Mouse (Mus musculus) midbrain, embryonic 11.5 days (tissue): ENCODE data around the gene F11r. TPM values are rescaled to one million over a fixed set of nuclear protein-coding genes. Genes with fewer than 3 reads are reported as not detected.

Experiments
- ATAC-seq: fragments of 200-750 bp; cut with Nextera tagmentation; 2 replicates; pipeline ENCODE4 v1.8.0; 2017; ENCODE audit warnings: moderate TSS enrichment, moderate library complexity; ENCODE audit not compliant: low FRiP score
- DNase-seq: peaks from one replicate; pipeline ENCODE4 v3.0.0; 2015; ENCODE audit warnings: low spot score; ENCODE audit errors: missing footprints
- H3K27ac ChIP-seq: fragments of 300-500 bp; sonication (generic); 2 replicates; pipeline ENCODE4 v1.5.1; 2014; ENCODE audit warnings: low read depth, low read length
- H3K27me3 ChIP-seq: fragments of 300-500 bp; sonication (generic); 2 replicates; pipeline ENCODE4 v1.6.1; 2014; ENCODE audit warnings: mild to moderate bottlenecking, low read length, moderate library complexity, mixed read lengths; ENCODE audit not compliant: control insufficient read depth, insufficient read depth
- H3K36me3 ChIP-seq: fragments of 300-500 bp; sonication (generic); 2 replicates; pipeline ENCODE4 v1.6.1; 2014; ENCODE audit warnings: mild to moderate bottlenecking, low read length, moderate library complexity, mixed read lengths; ENCODE audit not compliant: control insufficient read depth, insufficient read depth
- H3K4me1 ChIP-seq: fragments of 300-500 bp; sonication (generic); 2 replicates; pipeline ENCODE4 v1.6.1; 2014; ENCODE audit warnings: low read length; ENCODE audit not compliant: control insufficient read depth, insufficient read depth
- H3K4me2 ChIP-seq: fragments of 300-500 bp; sonication (generic); 2 replicates; pipeline ENCODE4 v1.6.1; 2014; ENCODE audit warnings: mild to moderate bottlenecking, moderate library complexity
- H3K4me3 ChIP-seq: fragments of 300-500 bp; sonication (generic); 2 replicates; pipeline ENCODE4 v1.5.1; 2014; ENCODE audit warnings: low read depth, low read length
- H3K9ac ChIP-seq: fragments of 300-500 bp; sonication (generic); 2 replicates; pipeline ENCODE4 v1.6.1; 2014; ENCODE audit warnings: low read length
- H3K9me3 ChIP-seq: fragments of 300-500 bp; sonication (generic); 2 replicates; pipeline ENCODE4 v1.6.1; 2016; ENCODE audit warnings: low read length; ENCODE audit not compliant: control insufficient read depth
- WGBS: fragments of 180-500 bp; shearing (Covaris S2); extraction: QIAGEN DNeasy Blood & Tissue Kit; methylation state at CpG from one replicate; pipeline ENCODE4 v1.1.7; 2014; 5-methylcytosine and 5-hydroxymethylcytosine counted together
- polyA plus RNA-seq: library from polyadenylated mRNA; unstranded; fragments of >200 nt; fragmentation: Nextera tagmentation; extraction: Ambion mirVana; gene quantifications from 2 replicates; pipeline ENCODE4 v1.2.1, GENCODE M21; 2014

Gene F11r
- polyA plus RNA-seq, 1 experiment from 2014 or later: 9.9 TPM

DNA sequence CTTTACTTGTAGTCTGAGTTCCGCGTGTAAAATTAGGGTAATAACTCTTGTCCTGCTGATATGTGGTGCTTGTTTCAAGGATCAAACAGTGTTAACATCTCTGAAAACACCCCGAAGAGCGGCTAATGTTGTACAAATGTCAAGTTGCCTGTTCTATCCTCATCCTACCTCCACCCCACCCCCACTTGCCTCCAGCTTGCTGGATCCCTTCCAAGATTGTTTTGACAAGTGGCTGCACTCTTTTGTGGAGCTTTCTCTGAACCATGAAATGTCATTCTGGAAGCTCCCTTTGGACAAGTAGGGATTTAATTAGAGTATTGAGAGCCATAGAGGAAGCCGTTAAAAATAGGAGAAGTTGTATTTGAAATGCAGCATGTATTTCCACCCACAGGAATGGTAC lies 22.5 kb downstream of the F11r start:
- Histone ChIP-seq H3K27me3 (no peaks in the 10 kb centered on the region), H3K27ac (no peak overlapping the region), H3K4me2 (no peak overlapping the region), H3K9me3 (no peaks in the 10 kb centered on the region), H3K4me3 (no peak overlapping the region), H3K36me3 (no peaks in the 10 kb centered on the region), H3K9ac (no peak overlapping the region), H3K4me1 (no peaks in the 10 kb centered on the region; the same call in 1 of the 2 replicates)
- WGBS: 63% methylated on average over 5 of the region's 5 CpGs
- DNase-seq (no peak), ATAC-seq (no peak)

GRCm38 (mm10) chr1:171460551-171461503 lies 23.5 kb downstream of the F11r start:
- DNase-seq: no peak
- Histone ChIP-seq H3K27me3 (no peaks in the 10 kb centered on the region), H3K9me3 (no peaks in the 10 kb centered on the region), H3K9ac (no peak overlapping the region), H3K4me2 (no peak overlapping the region), H3K4me3 (no peak overlapping the region), H3K4me1 (no peaks in the 10 kb centered on the region; the same call in 1 of the 2 replicates), H3K27ac (no peak overlapping the region), H3K36me3 (no peaks in the 10 kb centered on the region)
- WGBS: 92% methylated on average over 21 of the region's 22 CpGs
- ATAC-seq: no peak

- Histone ChIP-seq H3K4me3 (no peak overlapping the region), H3K4me1 (no peaks in the 10 kb centered on the region; the same call in 1 of the 2 replicates), H3K9me3 (no peaks in the 10 kb centered on the region), H3K9ac (no peak overlapping the region), H3K27ac (no peak overlapping the region), H3K4me2 (no peak overlapping the region), H3K36me3 (no peaks in the 10 kb centered on the region), H3K27me3 (no peaks in the 10 kb centered on the region)
- DNase-seq (no peak), ATAC-seq (no peak)
- WGBS: 82% methylated on average over 3 of the region's 3 CpGs
Measured at GRCm38 (mm10) chr1:171463133-171463532, 25.8 kb downstream of the F11r start.

DNA sequence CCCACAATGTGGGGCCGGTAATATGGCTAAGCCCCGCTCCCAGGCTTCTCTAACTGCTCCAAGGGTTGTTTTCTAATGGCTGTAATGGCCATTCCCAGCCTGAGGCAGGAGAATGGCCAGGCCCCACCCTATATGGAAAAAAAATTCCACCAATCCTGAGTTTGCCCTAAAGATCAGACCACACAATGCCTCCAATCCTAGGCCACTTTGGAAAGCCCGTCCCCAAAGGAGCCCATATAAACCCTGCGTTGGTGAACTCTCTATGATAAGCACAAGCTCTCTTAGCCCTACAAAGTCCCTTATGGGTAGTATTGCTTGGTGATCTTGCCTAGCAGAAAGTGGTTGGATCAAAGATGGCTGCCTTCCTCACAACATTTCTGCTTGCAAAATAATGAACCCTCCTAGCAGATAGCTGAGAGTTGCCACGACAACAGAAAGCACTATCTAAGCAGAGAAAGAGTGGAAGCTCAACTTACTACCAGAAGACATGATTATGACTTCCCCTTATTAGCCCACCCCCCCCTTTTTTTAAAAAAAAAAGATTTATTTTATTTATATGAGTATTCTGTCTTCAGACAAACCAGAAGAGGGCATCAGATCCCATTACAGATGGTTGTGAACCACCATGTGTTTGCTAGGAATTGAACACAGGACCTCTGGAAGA lies 28.5 kb downstream of the F11r start:
- Histone ChIP-seq H3K27ac (no peak overlapping the region), H3K9ac (no peak overlapping the region), H3K4me2 (no peak overlapping the region), H3K4me1 (no peaks in the 10 kb centered on the region), H3K9me3 (no peaks in the 10 kb centered on the region), H3K36me3 (no peaks in the 10 kb centered on the region), H3K27me3 (no peaks in the 10 kb centered on the region), H3K4me3 (no peak overlapping the region)
- ATAC-seq (no peak), DNase-seq (no peak)
- 93% methylated on average over 5 of the region's 5 CpGs for WGBS

DNA sequence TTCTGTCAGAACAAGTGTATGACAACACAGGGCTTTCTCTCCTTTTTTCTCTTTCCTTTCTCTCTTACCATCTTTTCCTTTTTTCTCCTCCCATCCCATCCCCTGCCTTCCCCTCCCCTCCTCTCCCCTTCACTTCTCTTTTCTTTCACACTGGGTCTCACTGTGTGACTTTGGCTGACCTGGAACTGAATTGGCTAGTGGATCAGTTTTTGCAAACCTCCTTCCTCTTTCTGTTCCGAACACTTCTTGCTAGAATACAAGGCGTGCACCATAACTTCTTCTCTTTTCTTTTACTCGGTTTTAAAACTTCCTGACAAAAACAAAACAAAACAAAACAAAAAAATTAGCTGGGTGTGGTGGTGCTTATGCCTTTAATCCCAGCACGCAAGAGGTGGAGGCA lies 29.2 kb downstream of the F11r start:
- Histone ChIP-seq H3K27ac (no peak overlapping the region), H3K4me1 (no peaks in the 10 kb centered on the region), H3K4me3 (no peak overlapping the region), H3K9me3 (no peaks in the 10 kb centered on the region), H3K4me2 (no peak overlapping the region), H3K27me3 (no peaks in the 10 kb centered on the region), H3K9ac (no peak overlapping the region), H3K36me3 (no peaks in the 10 kb centered on the region)
- WGBS: 89% methylated on average over 4 of the region's 4 CpGs
- no peak for DNase-seq
- ATAC-seq: no peak

DNA sequence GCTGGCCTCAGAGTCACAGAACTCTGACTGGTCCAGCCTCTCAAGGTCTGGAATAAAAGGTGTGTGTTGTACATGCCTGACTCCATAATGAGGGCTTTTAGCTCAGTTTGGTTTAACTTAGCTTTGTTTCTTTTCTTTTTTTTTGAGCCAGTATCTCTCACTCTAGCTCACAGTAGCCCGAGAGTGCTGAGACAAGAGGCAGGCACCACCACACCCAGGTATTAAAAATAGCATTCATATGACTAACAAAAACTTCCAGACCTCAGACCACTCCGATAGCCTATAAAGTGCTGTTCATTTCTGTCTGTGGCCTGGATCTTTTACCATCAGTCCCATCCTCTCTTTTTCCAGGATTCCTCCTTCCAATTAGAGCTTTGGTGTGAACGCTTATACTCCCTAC lies 32.3 kb downstream of the F11r start:
- 85% methylated on average over 3 of the region's 3 CpGs for WGBS
- Histone ChIP-seq H3K4me2 (no peak overlapping the region), H3K36me3 (no peaks in the 10 kb centered on the region), H3K9me3 (no peaks in the 10 kb centered on the region), H3K9ac (no peak overlapping the region), H3K27me3 (no peaks in the 10 kb centered on the region), H3K4me1 (no peaks in the 10 kb centered on the region), H3K4me3 (no peak overlapping the region), H3K27ac (no peak overlapping the region)
- ATAC-seq (no peak), DNase-seq (no peak)

GRCm38 (mm10) chr1:171470371-171470871 lies 33.1 kb downstream of the F11r start:
- WGBS: 36% methylated on average over 7 of the region's 7 CpGs
- Histone ChIP-seq H3K4me1 (no peaks in the 10 kb centered on the region), H3K9me3 (no peaks in the 10 kb centered on the region)

GRCm38 (mm10) chr1:171470896-171471295 lies 33.6 kb downstream of the F11r start:
- Histone ChIP-seq H3K27me3 (no peaks in the 10 kb centered on the region), H3K27ac (no peak overlapping the region), H3K4me1 (no peaks in the 10 kb centered on the region), H3K9ac (no peak overlapping the region), H3K4me3 (no peak overlapping the region), H3K4me2 (no peak overlapping the region), H3K36me3 (no peaks in the 10 kb centered on the region), H3K9me3 (no peaks in the 10 kb centered on the region)
- DNase-seq (no peak), ATAC-seq (no peak)
- 85% methylated on average over 5 of the region's 5 CpGs for WGBS

More at GRCm38 (mm10) chr1:171470371-171470871, 33.1 kb downstream of the F11r start:
- H3K27me3 ChIP-seq: no peaks in the 10 kb centered on the region
- no peak overlapping the region for H3K4me3 ChIP-seq
- DNase-seq (peak; percentile 92), ATAC-seq (no peak)
- no peak overlapping the region for H3K4me2 ChIP-seq
- no peak overlapping the region for H3K9ac ChIP-seq
- H3K27ac ChIP-seq: no peak overlapping the region
- no peaks in the 10 kb centered on the region for H3K36me3 ChIP-seq

DNA sequence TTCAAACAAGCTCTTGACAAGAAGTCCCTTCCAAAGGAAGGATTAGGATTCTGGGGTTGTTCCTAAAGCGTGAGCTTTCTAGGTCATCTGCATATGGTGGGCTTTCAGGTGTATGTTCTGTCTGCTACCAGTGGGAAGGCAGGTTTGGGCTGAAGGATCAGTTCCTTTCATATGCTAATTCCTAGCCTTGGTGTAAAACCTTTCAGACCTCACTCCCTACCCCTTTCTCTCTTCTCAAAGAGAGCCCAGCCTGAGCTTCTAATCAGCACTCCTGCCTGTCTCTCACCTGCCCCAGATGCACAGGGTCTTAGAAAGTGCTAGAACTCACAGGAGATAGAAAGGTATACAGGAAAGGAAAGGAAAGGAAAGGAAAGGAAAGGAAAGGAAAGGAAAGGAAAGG lies 34.1 kb downstream of the F11r start:
- Histone ChIP-seq H3K9me3 (no peaks in the 10 kb centered on the region), H3K4me3 (no peak overlapping the region), H3K27me3 (no peaks in the 10 kb centered on the region), H3K9ac (no peak overlapping the region), H3K36me3 (no peaks in the 10 kb centered on the region), H3K4me1 (no peaks in the 10 kb centered on the region), H3K27ac (no peak overlapping the region), H3K4me2 (no peak overlapping the region)
- ATAC-seq: no peak
- DNase-seq: no peak
- 57% methylated on average over 1 of the region's 1 CpGs for WGBS
